Mouse (Mus musculus) hindbrain, embryonic 14.5 days (tissue): ENCODE results near the gene Pafah1b2. TPM values are rescaled to one million over a fixed set of nuclear protein-coding genes. Genes with fewer than 3 reads are reported as not detected.

Experiments
- ATAC-seq: fragments of 200-750 bp; cut with Nextera tagmentation; 2 replicates; pipeline ENCODE4 v1.8.0; 2017; ENCODE audit warnings: moderate number of reproducible peaks, mild to moderate bottlenecking, moderate TSS enrichment, moderate library complexity; ENCODE audit not compliant: low FRiP score
- DNase-seq: peaks from one replicate; pipeline ENCODE4 v3.0.0-alpha.2; 2015; ENCODE audit warnings: low spot score
- H3K27ac ChIP-seq: fragments of 300-500 bp; sonication (generic); 2 replicates; pipeline ENCODE4 v1.5.1; 2014; ENCODE audit warnings: mild to moderate bottlenecking, moderate library complexity
- H3K27me3 ChIP-seq: fragments of 300-500 bp; sonication (generic); 2 replicates; pipeline ENCODE4 v1.6.1; 2014; ENCODE audit warnings: mild to moderate bottlenecking, low read length, mixed read lengths; ENCODE audit not compliant: control insufficient read depth, insufficient read depth
- H3K36me3 ChIP-seq: fragments of 300-500 bp; sonication (generic); replicated peaks from 2 replicates; pipeline ENCODE4 v1.6.1; 2014; ENCODE audit not compliant: control insufficient read depth, insufficient read depth
- H3K4me1 ChIP-seq: fragments of 300-500 bp; sonication (generic); replicated peaks from 2 replicates; pipeline ENCODE4 v1.6.1; 2014; ENCODE audit warnings: antibody characterized with exemption, low read length, mixed read lengths; ENCODE audit not compliant: control insufficient read depth, insufficient read depth
- H3K4me2 ChIP-seq: fragments of 300-500 bp; sonication (generic); replicated peaks from 2 replicates; pipeline ENCODE4 v1.6.1; 2014; ENCODE audit warnings: mild to moderate bottlenecking, moderate library complexity
- H3K4me3 ChIP-seq: fragments of 300-500 bp; sonication (generic); replicated peaks from 2 replicates; pipeline ENCODE4 v1.5.1; 2014; ENCODE audit warnings: mild to moderate bottlenecking, low read length
- H3K9ac ChIP-seq: fragments of 300-500 bp; sonication (generic); 2 replicates; pipeline ENCODE4 v1.6.1; 2014
- H3K9me3 ChIP-seq: fragments of 300-500 bp; sonication (generic); 2 replicates; pipeline ENCODE4 v1.6.1; 2016; ENCODE audit warnings: low read length; ENCODE audit not compliant: control insufficient read depth
- WGBS: fragments of 180-500 bp; shearing (Covaris S2); extraction: QIAGEN DNeasy Blood & Tissue Kit; methylation state at CpG from one replicate; pipeline ENCODE4 v1.1.7; 2014; 5-methylcytosine and 5-hydroxymethylcytosine counted together
- polyA plus RNA-seq: library from polyadenylated mRNA; unstranded; fragments of >200 nt; fragmentation: Nextera tagmentation; extraction: Ambion mirVana; gene quantifications from 2 replicates; pipeline ENCODE4 v1.2.1, GENCODE M21; 2014

Gene Pafah1b2
- polyA plus RNA-seq, 1 experiment from 2014 or later = 289 TPM

GRCm38 (mm10) chr9:46003729-46004128 lies 8.8 kb downstream of the Pafah1b2 start:
- Histone ChIP-seq H3K27ac (no peak overlapping the region), H3K4me2 (no peak overlapping the region), H3K9ac (no peak overlapping the region), H3K9me3 (no peaks in the 10 kb centered on the region), H3K4me3 (no peak overlapping the region), H3K27me3 (no peaks in the 10 kb centered on the region), H3K4me1 (no peaks in the 10 kb centered on the region), H3K36me3 (no peaks in the 10 kb centered on the region)
- DNase-seq (peak; percentile 97), ATAC-seq (no peak)
- WGBS = 7% methylated on average over 7 of the region's 7 CpGs

- H3K9ac ChIP-seq = no peak overlapping the region
- H3K9me3 ChIP-seq = no peaks in the 10 kb centered on the region
- no peak overlapping the region for H3K4me2 ChIP-seq
- no peaks in the 10 kb centered on the region for H3K27me3 ChIP-seq
- ATAC-seq = no peak
- no peaks in the 10 kb centered on the region for H3K4me1 ChIP-seq
- H3K27ac ChIP-seq = no peak overlapping the region
- no peak overlapping the region for H3K4me3 ChIP-seq
- WGBS = 68% methylated on average over 4 of the region's 4 CpGs
- DNase-seq = no peak
- H3K36me3 ChIP-seq = no peaks in the 10 kb centered on the region
Observed at GRCm38 (mm10) chr9:45999009-45999408, 13.5 kb downstream of the Pafah1b2 start.

GRCm38 (mm10) chr9:45985229-45985567 lies 27.3 kb downstream of the Pafah1b2 start:
- H3K4me3 ChIP-seq = peak overlapping the region; percentile 96
- H3K9me3 ChIP-seq = no peaks in the 10 kb centered on the region
- H3K27ac ChIP-seq = peak overlapping the region; percentile 97
- DNase-seq (peak; percentile 68), ATAC-seq (peak; percentile 70)
- WGBS = 0% methylated on average over 4 of the region's 4 CpGs
- H3K4me1 ChIP-seq = peaks cover 36% of the 10 kb centered on the region
- no peaks in the 10 kb centered on the region for H3K36me3 ChIP-seq
- H3K4me2 ChIP-seq = peak overlapping the region; percentile 70
- peak overlapping the region; percentile 96 for H3K9ac ChIP-seq
- no peaks in the 10 kb centered on the region for H3K27me3 ChIP-seq

- Histone ChIP-seq H3K4me2 (peak overlapping the region; percentile 70), H3K27me3 (no peaks in the 10 kb centered on the region), H3K9me3 (no peaks in the 10 kb centered on the region), H3K4me1 (peaks cover 36% of the 10 kb centered on the region), H3K36me3 (no peaks in the 10 kb centered on the region), H3K27ac (peak overlapping the region; percentile 97), H3K9ac (peak overlapping the region; percentile 96), H3K4me3 (peak overlapping the region; percentile 96)
- under 1% methylated on average over 48 of the region's 76 CpGs for WGBS
- ATAC-seq = peak; percentile 93
- DNase-seq = peak; percentile 94
Observed at GRCm38 (mm10) chr9:45984409-45985228, 27.9 kb downstream of the Pafah1b2 start.

GRCm38 (mm10) chr9:45983676-45984408 lies 28.6 kb downstream of the Pafah1b2 start:
- H3K4me1 ChIP-seq = peaks cover 36% of the 10 kb centered on the region
- 2% methylated on average over 23 of the region's 23 CpGs for WGBS
- 0 out of 2 replicates have a peak, but pooled peaks cover under 1% of the 10 kb centered on the region for H3K36me3 ChIP-seq
- peak overlapping the region; percentile 70 for H3K4me2 ChIP-seq
- H3K9me3 ChIP-seq = no peaks in the 10 kb centered on the region
- ATAC-seq (no peak), DNase-seq (no peak)
- no peaks in the 10 kb centered on the region for H3K27me3 ChIP-seq
- H3K9ac ChIP-seq = peak overlapping the region; percentile 96
- H3K27ac ChIP-seq = peak overlapping the region; percentile 97
- H3K4me3 ChIP-seq = peak overlapping the region; percentile 96

GRCm38 (mm10) chr9:45981331-45981730 lies 31.2 kb downstream of the Pafah1b2 start:
- Histone ChIP-seq H3K27me3 (no peaks in the 10 kb centered on the region), H3K27ac (no peak overlapping the region), H3K36me3 (peaks cover 9% of the 10 kb centered on the region; the same call in 1 of the 2 replicates), H3K4me1 (peaks cover 36% of the 10 kb centered on the region), H3K4me3 (no peak overlapping the region), H3K9ac (no peak overlapping the region), H3K9me3 (no peaks in the 10 kb centered on the region), H3K4me2 (no peak overlapping the region)
- DNase-seq (no peak), ATAC-seq (no peak)

GRCm38 (mm10) chr9:45980611-45981010 lies 31.9 kb downstream of the Pafah1b2 start:
- H3K27me3 ChIP-seq = no peaks in the 10 kb centered on the region
- H3K4me2 ChIP-seq = no peak overlapping the region
- peaks cover 15% of the 10 kb centered on the region for H3K36me3 ChIP-seq
- no peak overlapping the region for H3K27ac ChIP-seq
- ATAC-seq (no peak), DNase-seq (no peak)
- H3K9me3 ChIP-seq = no peaks in the 10 kb centered on the region
- no peak overlapping the region for H3K4me3 ChIP-seq
- no peak overlapping the region for H3K9ac ChIP-seq
- peaks cover 32% of the 10 kb centered on the region for H3K4me1 ChIP-seq
- 87% methylated on average over 1 of the region's 1 CpGs for WGBS

GRCm38 (mm10) chr9:45979778-45980177 lies 32.7 kb downstream of the Pafah1b2 start:
- DNase-seq (no peak), ATAC-seq (no peak)
- H3K27ac ChIP-seq = no peak overlapping the region
- H3K4me3 ChIP-seq = no peak overlapping the region
- H3K4me2 ChIP-seq = no peak overlapping the region
- no peak overlapping the region for H3K9ac ChIP-seq
- H3K9me3 ChIP-seq = no peaks in the 10 kb centered on the region
- 99% methylated on average over 2 of the region's 2 CpGs for WGBS
- peaks cover 26% of the 10 kb centered on the region for H3K4me1 ChIP-seq
- no peaks in the 10 kb centered on the region for H3K27me3 ChIP-seq
- peaks cover 22% of the 10 kb centered on the region for H3K36me3 ChIP-seq

- Histone ChIP-seq H3K9ac (no peak overlapping the region), H3K4me2 (no peak overlapping the region), H3K4me3 (no peak overlapping the region), H3K27ac (no peak overlapping the region), H3K4me1 (peaks cover 8% of the 10 kb centered on the region; the same call in 1 of the 2 replicates), H3K9me3 (no peaks in the 10 kb centered on the region), H3K27me3 (no peaks in the 10 kb centered on the region), H3K36me3 (peaks cover 51% of the 10 kb centered on the region)
- WGBS = 83% methylated on average over 2 of the region's 2 CpGs
- ATAC-seq (no peak), DNase-seq (no peak)
Observed at GRCm38 (mm10) chr9:45976884-45977283, 35.6 kb downstream of the Pafah1b2 start.
